Mouse (Mus musculus) MEL (cell line): ENCODE measurements around the gene Hmg20b. TPM values are rescaled to one million over a fixed set of nuclear protein-coding genes. Genes with fewer than 3 reads are reported as not detected.
A peak's percentile ranks its signal among the peaks of the same experiment; 100 is the strongest.

Experiments
- DNase-seq: peaks from one replicate; pipeline ENCODE4 v3.0.0; 2011; ENCODE audit warnings: low read depth, low spot score
- H3K27ac ChIP-seq: 2 replicates; pipeline ENCODE4 v1.5.1; 2012; ENCODE audit warnings: low read depth, mild to moderate bottlenecking, control low read depth, low read length, moderate library complexity; ENCODE audit not compliant: control insufficient read depth
- H3K27me3 ChIP-seq, 2 experiments: fragments of 150-350 bp in 1 of 2; sonication (generic) in 1 of 2; 2 replicates each; pipeline ENCODE4 v1.6.1; 2012; ENCODE audit warnings: low read length in 2 of 2, mild to moderate bottlenecking in 2 of 2, improper control_type of control experiment in 1 of 2, moderate library complexity in 1 of 2; ENCODE audit not compliant: insufficient read depth in 2 of 2, control insufficient read depth in 1 of 2
- H3K36me3 ChIP-seq, 2 experiments: 2 replicates each; pipeline ENCODE4 v1.6.1; 2012 to 2014; ENCODE audit warnings: low read length in 2 of 2, improper control_type of control experiment in 1 of 2, inconsistent platforms in 1 of 2, mild to moderate bottlenecking in 1 of 2; ENCODE audit not compliant: insufficient read depth in 2 of 2, control insufficient read depth in 1 of 2
- H3K4me1 ChIP-seq, 2 experiments: fragments of 150-350 bp in 1 of 2; sonication (generic) in 1 of 2; 2 replicates each; pipeline ENCODE4 v1.6.1; 2012; ENCODE audit warnings: low read length in 2 of 2, improper control_type of control experiment in 1 of 2, mild to moderate bottlenecking in 1 of 2; ENCODE audit not compliant: insufficient read depth in 2 of 2, control insufficient read depth in 1 of 2
- H3K4me3 ChIP-seq, 2 experiments: fragments of 150-350 bp in 1 of 2; sonication (generic) in 1 of 2; 2 replicates each; pipeline ENCODE4 v1.5.1; 2012; ENCODE audit warnings: low read depth in 2 of 2, low read length in 2 of 2, mild to moderate bottlenecking in 2 of 2, moderate library complexity in 2 of 2, control low read depth in 1 of 2, improper control_type of control experiment in 1 of 2; ENCODE audit not compliant: control insufficient read depth in 1 of 2, insufficient read depth in 1 of 2
- H3K79me2 ChIP-seq: 2 replicates; pipeline ENCODE4 v1.6.1; 2012; ENCODE audit warnings: mild to moderate bottlenecking, low read length, moderate library complexity; ENCODE audit not compliant: control insufficient read depth, poor library complexity, insufficient read depth
- H3K9ac ChIP-seq: 2 replicates; pipeline ENCODE4 v1.6.1; 2012; ENCODE audit warnings: low read depth, mild to moderate bottlenecking, control low read depth, low read length, moderate library complexity; ENCODE audit not compliant: control insufficient read depth, poor library complexity, severe bottlenecking
- H3K9me3 ChIP-seq: fragments of 150-350 bp; sonication (generic); replicated peaks from 2 replicates; pipeline ENCODE4 v1.6.1; 2012; ENCODE audit warnings: mild to moderate bottlenecking, low read length, improper control_type of control experiment, moderate library complexity; ENCODE audit not compliant: insufficient read depth
- BHLHE40 ChIP-seq: IDR thresholded peaks from 2 replicates; pipeline ENCODE4 v1.6.1; 2012; ENCODE audit warnings: low read depth, mild to moderate bottlenecking, inconsistent platforms, low read length, improper control_type of control experiment, borderline replicate concordance
- CHD1 ChIP-seq: IDR thresholded peaks from 2 replicates; pipeline ENCODE4 v1.6.1; 2012; ENCODE audit warnings: low read depth, mild to moderate bottlenecking, inconsistent platforms, low read length, improper control_type of control experiment
- CHD2 ChIP-seq: IDR thresholded peaks from 2 replicates; pipeline ENCODE4 v1.6.1; 2011; ENCODE audit warnings: low read length, improper control_type of control experiment
- CTCF ChIP-seq, 3 experiments: IDR thresholded peaks in 2 of 3; conservative IDR thresholded peaks in 1 of 3; 2 replicates each; pipeline ENCODE4 v1.5.1; 2011 to 2012; ENCODE audit warnings: low read length in 3 of 3, low read depth in 2 of 3, mild to moderate bottlenecking in 2 of 3, improper control_type of control experiment in 1 of 3, inconsistent platforms in 1 of 3, mixed read lengths in 1 of 3, moderate library complexity in 1 of 3; ENCODE audit not compliant: control insufficient read depth in 1 of 3, insufficient read depth in 1 of 3, poor library complexity in 1 of 3, severe bottlenecking in 1 of 3
- E2F4 ChIP-seq: IDR thresholded peaks from 2 replicates; pipeline ENCODE4 v1.6.1; 2011; ENCODE audit warnings: low read depth, low read length, improper control_type of control experiment, borderline replicate concordance
- ELF1 ChIP-seq: IDR thresholded peaks from 2 replicates; pipeline ENCODE4 v1.6.1; 2014; ENCODE audit warnings: low read depth, mild to moderate bottlenecking, inconsistent platforms, low read length, improper control_type of control experiment, moderate library complexity
- EP300 ChIP-seq, 2 experiments: IDR thresholded peaks; 2 replicates each; pipeline ENCODE4 v1.6.1; 2011; ENCODE audit warnings: improper control_type of control experiment in 2 of 2, low read length in 2 of 2, low read depth in 1 of 2, mild to moderate bottlenecking in 1 of 2
- GABPA ChIP-seq: IDR thresholded peaks from 2 replicates; pipeline ENCODE4 v1.6.1; 2012; ENCODE audit warnings: low read depth, mild to moderate bottlenecking, inconsistent platforms, low read length, improper control_type of control experiment, moderate library complexity
- GATA1 ChIP-seq: IDR thresholded peaks from 2 replicates; pipeline ENCODE4 v1.6.1; 2011; ENCODE audit warnings: low read depth, low read length, improper control_type of control experiment
- HCFC1 ChIP-seq: IDR thresholded peaks from 2 replicates; pipeline ENCODE4 v1.6.1; 2012; ENCODE audit warnings: low read depth, mild to moderate bottlenecking, inconsistent platforms, low read length, improper control_type of control experiment, moderate library complexity
- JUND ChIP-seq: IDR thresholded peaks from 2 replicates; pipeline ENCODE4 v1.6.1; 2011; ENCODE audit warnings: low read depth, mild to moderate bottlenecking, improper control_type of control experiment, low read length
- MAFK ChIP-seq: IDR thresholded peaks from 2 replicates; pipeline ENCODE4 v1.6.1; 2011; ENCODE audit warnings: low read depth, mild to moderate bottlenecking, low read length, improper control_type of control experiment, borderline replicate concordance
- MAX ChIP-seq: IDR thresholded peaks from 2 replicates; pipeline ENCODE4 v1.6.1; 2011; ENCODE audit warnings: low read length, improper control_type of control experiment
- MEF2A ChIP-seq: IDR thresholded peaks from 2 replicates; pipeline ENCODE4 v1.6.1; 2014; ENCODE audit warnings: low read depth, mild to moderate bottlenecking, inconsistent platforms, low read length, improper control_type of control experiment; ENCODE audit not compliant: poor library complexity, insufficient replicate concordance, severe bottlenecking; ENCODE audit errors: extremely low read depth
- MXI1 ChIP-seq: IDR thresholded peaks from 2 replicates; pipeline ENCODE4 v1.6.1; 2011; ENCODE audit warnings: mild to moderate bottlenecking, low read depth, low read length, improper control_type of control experiment
- MYC ChIP-seq: IDR thresholded peaks from 2 replicates; pipeline ENCODE4 v1.6.1; 2011; ENCODE audit warnings: low read depth, mild to moderate bottlenecking, low read length, improper control_type of control experiment, moderate library complexity
- NELFE ChIP-seq: IDR thresholded peaks from 2 replicates; pipeline ENCODE4 v1.6.1; 2011; ENCODE audit warnings: low read depth, low read length, improper control_type of control experiment
- NRF1 ChIP-seq: IDR thresholded peaks from 2 replicates; pipeline ENCODE4 v1.6.1; 2014; ENCODE audit warnings: low read depth, mild to moderate bottlenecking, inconsistent platforms, low read length, improper control_type of control experiment, moderate library complexity; ENCODE audit not compliant: poor library complexity, insufficient read depth, severe bottlenecking
- POLR2A ChIP-seq, 2 experiments: IDR thresholded peaks; 2 replicates each; pipeline ENCODE4 v1.6.1; 2011 to 2012; ENCODE audit warnings: low read length in 2 of 2, mild to moderate bottlenecking in 2 of 2, control low read depth in 1 of 2, improper control_type of control experiment in 1 of 2, low read depth in 1 of 2, moderate library complexity in 1 of 2; ENCODE audit not compliant: control insufficient read depth in 1 of 2, insufficient read depth in 1 of 2, poor library complexity in 1 of 2
- POLR2AphosphoS2 ChIP-seq: IDR thresholded peaks from 2 replicates; pipeline ENCODE4 v1.6.1; 2011; ENCODE audit warnings: low read length, improper control_type of control experiment
- POLR2AphosphoS5 ChIP-seq: IDR thresholded peaks from 2 replicates; pipeline ENCODE4 v1.6.1; 2012; ENCODE audit warnings: low read depth, borderline replicate concordance, mild to moderate bottlenecking, inconsistent platforms, low read length, moderate library complexity, mixed read lengths
- RAD21 ChIP-seq: IDR thresholded peaks from 2 replicates; pipeline ENCODE4 v1.6.1; 2011; ENCODE audit warnings: mild to moderate bottlenecking, low read depth, low read length, improper control_type of control experiment
- RCOR1 ChIP-seq: IDR thresholded peaks from 2 replicates; pipeline ENCODE4 v1.6.1; 2012; ENCODE audit warnings: low read depth, mild to moderate bottlenecking, inconsistent platforms, low read length, improper control_type of control experiment
- SIN3A ChIP-seq: IDR thresholded peaks from 2 replicates; pipeline ENCODE4 v1.6.1; 2012; ENCODE audit warnings: low read length, improper control_type of control experiment, inconsistent platforms
- SMC3 ChIP-seq: IDR thresholded peaks from 2 replicates; pipeline ENCODE4 v1.6.1; 2011; ENCODE audit warnings: low read depth, low read length, improper control_type of control experiment
- TCF12 ChIP-seq: IDR thresholded peaks from 2 replicates; pipeline ENCODE4 v1.6.1; 2014; ENCODE audit warnings: low read depth, mild to moderate bottlenecking, inconsistent platforms, low read length, improper control_type of control experiment, moderate library complexity
- UBTF ChIP-seq: IDR thresholded peaks from 2 replicates; pipeline ENCODE4 v1.6.1; 2012; ENCODE audit warnings: low read depth, mild to moderate bottlenecking, inconsistent platforms, low read length, improper control_type of control experiment, moderate library complexity, borderline replicate concordance; ENCODE audit not compliant: insufficient read depth
- USF1 ChIP-seq: IDR thresholded peaks from 2 replicates; pipeline ENCODE4 v1.6.1; 2014; ENCODE audit warnings: low read depth, mild to moderate bottlenecking, inconsistent platforms, low read length, improper control_type of control experiment, moderate library complexity
- ZMIZ1 ChIP-seq: IDR thresholded peaks from 2 replicates; pipeline ENCODE4 v1.6.1; 2012; ENCODE audit warnings: low read depth, mild to moderate bottlenecking, inconsistent platforms, low read length, improper control_type of control experiment, moderate library complexity
- ZNF384 ChIP-seq: IDR thresholded peaks from 2 replicates; pipeline ENCODE4 v1.6.1; 2012; ENCODE audit warnings: low read depth, mild to moderate bottlenecking, inconsistent platforms, low read length, improper control_type of control experiment
- polyA plus RNA-seq, 2 experiments: library from polyadenylated mRNA; stranded (reverse) in 1 of 2; unstranded in 1 of 2; fragments of >175 nt in 1 of 2; fragments of >200 nt in 1 of 2; gene quantifications; 2 replicates each; pipeline versions ENCODE4 v1.2.1 to v1.2.4; 2012; ENCODE audit warnings: low replicate concordance in 2 of 2, low read depth in 1 of 2; ENCODE audit not compliant: insufficient read length in 2 of 2, insufficient read depth in 1 of 2, missing spikeins in 1 of 2
- total RNA-seq: library from RNA; depleted of rRNA; stranded (reverse); fragments of 300-350 nt; gene quantifications from 2 replicates; pipeline ENCODE4 v1.2.3, GENCODE M21; 2012

Gene Hmg20b
- total and polyA plus RNA-seq, 3 experiments, result 27.0 to 92.7 TPM; not detected in 1

DNA sequence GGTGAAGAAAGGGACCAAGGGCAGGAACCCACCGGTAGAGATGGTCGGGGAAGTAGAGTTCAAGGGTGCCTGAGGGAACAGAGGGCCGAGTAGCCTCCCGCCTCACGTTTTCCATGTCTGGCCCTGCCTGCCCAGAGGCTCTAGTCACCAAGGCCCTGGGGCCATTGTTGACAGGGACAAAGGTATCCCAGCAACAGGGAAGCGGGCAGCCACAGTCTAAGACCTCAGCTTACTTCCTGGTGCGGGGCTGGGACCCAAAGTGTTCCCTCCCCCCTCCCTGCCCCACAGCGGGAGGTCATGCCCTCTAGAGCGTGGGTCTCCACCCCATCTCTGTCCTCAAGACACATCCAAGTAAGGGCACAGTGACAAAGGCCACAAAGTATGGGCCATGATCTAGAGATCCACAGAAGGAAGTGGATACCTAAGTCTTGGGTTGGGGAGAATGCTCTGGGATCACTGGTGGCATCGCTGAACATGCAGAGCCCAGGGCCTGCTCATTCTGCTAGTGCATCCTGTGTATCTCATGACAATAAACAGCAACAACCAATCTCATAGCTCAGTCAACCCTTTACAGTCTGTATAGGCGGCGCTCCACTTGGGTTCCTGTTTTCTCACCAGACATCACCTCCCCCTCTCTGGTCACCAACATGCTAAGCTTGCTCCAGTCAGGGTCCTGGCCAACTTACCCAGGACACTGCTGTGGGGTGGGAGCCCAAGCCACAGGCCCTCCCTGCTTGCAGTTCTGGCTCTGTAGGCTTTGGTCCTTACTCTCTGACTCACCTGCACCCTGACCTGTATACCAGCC is 15.6 kb upstream of the Hmg20b start, which contains the start of gene 4930404N11Rik:
Gene 4930404N11Rik, minus strand, starts transcription at position 145 of the 805 bp plus-strand sequence.
- H3K4me1 ChIP-seq, result peaks cover 0 to 5% of the 10 kb centered on the region in 2 experiments; a peak in 1 of 4 replicates
- no peak within 1 kb of the TSS for H3K4me3 ChIP-seq
- no peaks in the 10 kb centered on the region for H3K27me3 ChIP-seq
- no peak within 1 kb of the TSS for H3K27ac ChIP-seq
- no peaks in the 10 kb centered on the region for H3K9me3 ChIP-seq
- no peak within 1 kb of the TSS for H3K9ac ChIP-seq
- DNase-seq, result peak; percentile 70
- 0 out of 4 replicates have a peak, but pooled peaks cover 0 to 3% of the 10 kb centered on the region in 2 experiments for H3K36me3 ChIP-seq
- no peaks in the 10 kb centered on the region for H3K79me2 ChIP-seq
- TF ChIP-seq POLR2A (IDR thresholded peaks at IDR 0.05; ENCODE audit: control insufficient read depth in 1 of 2, insufficient read depth in 1 of 2, low read depth in 1 of 2, low read length in 2 of 2, poor library complexity in 1 of 2), result peak; percentile 25 to 48; a peak in 2 of 4 replicates
- no peak for TF ChIP-seq GATA1
- TF ChIP-seq CHD1, result no peak
- no peak for TF ChIP-seq RAD21
- no peak for TF ChIP-seq MYC
- no peak for TF ChIP-seq SIN3A
- no peak for TF ChIP-seq EP300 (IDR thresholded peaks at IDR 0.05; ENCODE audit: low read depth in 1 of 2, low read length in 2 of 2)
- TF ChIP-seq CTCF (IDR thresholded peaks at IDR 0.05 in 2 of 3, conservative IDR thresholded peaks at IDR 0.05 in 1 of 3; ENCODE audit: control insufficient read depth in 1 of 3, insufficient read depth in 1 of 3, low read depth in 2 of 3, low read length in 3 of 3, poor library complexity in 1 of 3, severe bottlenecking in 1 of 3), result no peak
- no peak for TF ChIP-seq NELFE
- peak; percentile 83; the same call in 1 of the 2 replicates for TF ChIP-seq POLR2AphosphoS5
- TF ChIP-seq NRF1, result no peak
- TF ChIP-seq UBTF, result no peak
- TF ChIP-seq ELF1, result 0 out of 2 replicates have a peak, but pooled peaks have one; percentile 4
- TF ChIP-seq CHD2, result no peak
- TF ChIP-seq USF1, result no peak
- peak; percentile 76 for TF ChIP-seq ZMIZ1
- no peak for TF ChIP-seq E2F4
- no peak for TF ChIP-seq MAFK
- TF ChIP-seq SMC3, result no peak
- TF ChIP-seq TCF12, result no peak
- TF ChIP-seq MEF2A, result no peak
- TF ChIP-seq ZNF384, result no peak
- TF ChIP-seq BHLHE40, result no peak
- TF ChIP-seq MXI1, result no peak
- TF ChIP-seq JUND, result no peak
- TF ChIP-seq GABPA, result no peak
- no peak for TF ChIP-seq HCFC1
- no peak for TF ChIP-seq RCOR1
- no peak for TF ChIP-seq MAX
- peak; percentile 47; the same call in 1 of the 2 replicates for TF ChIP-seq POLR2AphosphoS2
